Mouse (Mus musculus) kidney, postnatal 25 days (tissue): Measurements from ENCODE around the gene Fdx1l.
"Not testable (repeated sequence)": the region's sequence is repeated elsewhere in the genome, so short reads cannot be mapped to it uniquely, and the experiment has no call there.

Source experiments
- DNase-seq, 2 experiments: peaks; one replicate each; pipeline ENCODE4 v3.0.0; 2021; ENCODE audit warnings: mixed read lengths in 2 of 2

The Fdx1l gene

GRCm38 (mm10) chr9:21067006-21067684, 6.3 kb downstream of the Fdx1l start, which contains the start of gene Zglp1:
Gene Zglp1 (minus strand): TSS chr9:21067093.
- DNase-seq: no peak

GRCm38 (mm10) chr9:21062928-21063327, 10.5 kb downstream of the Fdx1l start:
- no peak for DNase-seq

- no peak for DNase-seq
Measured at GRCm38 (mm10) chr9:21051578-21051977, 21.8 kb downstream of the Fdx1l start.

GRCm38 (mm10) chr9:21045235-21045634, 28.2 kb downstream of the Fdx1l start:
- no peak for DNase-seq

- not testable (repeated sequence) for DNase-seq
Measured at GRCm38 (mm10) chr9:21044785-21045184, 28.6 kb downstream of the Fdx1l start.

GRCm38 (mm10) chr9:21043563-21043962, 29.9 kb downstream of the Fdx1l start:
- no peak for DNase-seq

GRCm38 (mm10) chr9:21041308-21041707, 32.1 kb downstream of the Fdx1l start:
- no peak for DNase-seq

- no peak for DNase-seq
Measured at GRCm38 (mm10) chr9:21039779-21040178, 33.6 kb downstream of the Fdx1l start.

GRCm38 (mm10) chr9:21037481-21037891, 35.9 kb downstream of the Fdx1l start:
- peak; percentile 24 to 44 for DNase-seq

- DNase-seq: no peak
Measured at GRCm38 (mm10) chr9:21036666-21037065, 36.7 kb downstream of the Fdx1l start.

GRCm38 (mm10) chr9:21036161-21036560, 37.3 kb downstream of the Fdx1l start:
- no peak for DNase-seq

- no peak for DNase-seq
Measured at GRCm38 (mm10) chr9:21035586-21035985, 37.8 kb downstream of the Fdx1l start.

- DNase-seq: no peak
Measured at GRCm38 (mm10) chr9:21034481-21035085, 38.8 kb downstream of the Fdx1l start.

GRCm38 (mm10) chr9:21033136-21033535, 40.3 kb downstream of the Fdx1l start:
- peak; percentile 94 to 95 for DNase-seq

GRCm38 (mm10) chr9:21032491-21032890, 40.9 kb downstream of the Fdx1l start:
- no peak for DNase-seq

- DNase-seq: peak in 1 of 2 experiments; percentile 60
Measured at GRCm38 (mm10) chr9:21031896-21032351, 41.5 kb downstream of the Fdx1l start, which contains the start of gene Icam5. Gene Icam5 (plus strand): TSS chr9:21032073.

- DNase-seq: peak; percentile 57 to 76
Measured at GRCm38 (mm10) chr9:21031251-21031895, 42.0 kb downstream of the Fdx1l start.

GRCm38 (mm10) chr9:21030781-21031250, 42.6 kb downstream of the Fdx1l start:
- DNase-seq: peak; percentile 95 to 96

- DNase-seq: no peak
Measured at GRCm38 (mm10) chr9:21030055-21030600, 43.3 kb downstream of the Fdx1l start.

GRCm38 (mm10) chr9:21029291-21030054, 43.9 kb downstream of the Fdx1l start, which contains the start of gene Icam4:
Gene Icam4 (plus strand): TSS chr9:21029373.
- peak; percentile 88 for DNase-seq

- DNase-seq: no peak
Measured at GRCm38 (mm10) chr9:21028560-21029110, 44.8 kb downstream of the Fdx1l start.

- no peak for DNase-seq
Measured at GRCm38 (mm10) chr9:21027774-21028290, 45.6 kb downstream of the Fdx1l start.
